Mouse (Mus musculus) layer of hippocampus, postnatal 36 days (tissue): ENCODE measurements at regions not wholly inside any gene's neighbourhood (a gene's known extent, or its start where the extent isn't known, plus 50 kb on each side); places are given as distances from the start of the nearest gene placed in this dataset.

ENCODE experiments used
- DNase-seq, 2 experiments: peaks; one replicate each; pipeline ENCODE4 v3.0.0; 2022
- microRNA-seq, 2 experiments: library from miRNA; unstranded; fragments of <30 nt; microRNA quantifications; one replicate each; pipeline ENCODE4 v1.2.0; 2021

DNA sequence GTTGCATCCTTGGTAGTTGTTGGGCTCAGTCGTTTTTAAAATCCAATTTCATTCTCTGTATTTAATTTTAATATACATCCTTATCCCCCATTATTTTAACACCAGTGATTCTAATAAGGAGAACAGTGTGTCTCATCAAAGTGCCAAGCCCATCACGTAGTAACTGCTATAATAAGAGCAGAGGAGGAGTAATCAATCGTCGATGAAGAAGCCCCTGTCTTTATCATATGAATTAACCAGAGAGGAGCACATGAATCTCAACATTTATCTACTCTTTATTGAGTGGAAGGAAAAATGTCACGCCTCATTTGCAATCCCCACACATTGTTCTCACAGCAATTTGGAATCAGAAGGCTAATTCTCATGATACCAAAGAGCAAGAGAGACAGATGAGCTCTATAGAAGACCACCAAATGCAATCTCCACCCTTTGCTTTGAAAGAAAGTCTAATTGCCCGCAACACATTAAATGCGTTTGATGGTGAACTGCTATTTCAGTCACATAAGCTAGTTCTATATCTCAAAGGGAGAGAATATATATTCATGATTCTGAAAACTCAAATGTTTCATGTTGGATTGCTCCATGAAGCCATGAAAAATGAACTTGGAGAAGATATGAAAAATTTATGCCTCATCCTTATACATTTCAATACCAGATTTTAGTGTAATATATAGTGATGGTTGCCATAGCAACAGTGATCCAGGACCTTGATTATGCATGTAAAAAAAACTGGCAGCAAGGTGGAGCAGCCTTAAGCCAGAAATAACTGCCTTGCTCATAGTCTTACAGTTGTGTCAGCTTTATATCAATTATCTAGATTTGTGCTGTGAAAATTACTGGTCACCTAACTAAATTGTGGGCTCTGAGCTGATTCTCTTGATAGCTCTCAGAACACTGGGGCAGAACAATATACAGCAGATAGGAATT, 244.2 kb downstream of the Tmsb4x start:
- no peak for DNase-seq

DNA sequence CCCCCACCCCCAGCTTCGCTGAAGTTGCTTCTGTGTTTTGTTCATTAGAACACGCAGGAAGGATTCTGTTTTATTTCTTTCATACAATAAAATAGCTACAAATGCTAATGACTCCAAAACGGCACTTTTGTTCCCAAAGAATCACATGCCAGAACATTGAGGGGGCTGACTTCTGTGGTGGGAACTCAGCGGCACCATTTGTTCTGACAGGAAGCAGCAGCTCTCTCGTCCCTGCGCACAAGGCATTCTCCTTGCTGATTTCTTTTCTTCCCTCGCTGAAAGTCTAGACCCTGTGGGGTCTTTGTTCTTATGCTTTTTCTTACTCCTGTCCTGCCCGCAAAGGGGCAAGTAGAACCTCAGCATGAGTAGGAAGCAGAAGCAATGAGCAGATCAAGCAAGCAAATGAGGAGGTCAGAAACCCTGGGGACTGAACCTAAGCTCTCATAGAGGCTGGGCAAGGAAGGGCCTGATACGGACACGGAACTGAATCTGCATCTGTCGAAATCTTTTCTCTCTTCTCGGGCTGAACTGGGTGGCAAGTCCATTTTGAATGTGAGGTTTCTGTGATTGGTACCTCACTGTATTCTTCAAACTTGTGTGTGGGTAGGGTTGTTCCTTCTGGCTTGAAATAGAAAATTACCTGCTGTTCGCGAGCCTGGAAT, 256.5 kb downstream of the Tmsb4x start:
- DNase-seq, result peak; percentile 41 to 43

DNA sequence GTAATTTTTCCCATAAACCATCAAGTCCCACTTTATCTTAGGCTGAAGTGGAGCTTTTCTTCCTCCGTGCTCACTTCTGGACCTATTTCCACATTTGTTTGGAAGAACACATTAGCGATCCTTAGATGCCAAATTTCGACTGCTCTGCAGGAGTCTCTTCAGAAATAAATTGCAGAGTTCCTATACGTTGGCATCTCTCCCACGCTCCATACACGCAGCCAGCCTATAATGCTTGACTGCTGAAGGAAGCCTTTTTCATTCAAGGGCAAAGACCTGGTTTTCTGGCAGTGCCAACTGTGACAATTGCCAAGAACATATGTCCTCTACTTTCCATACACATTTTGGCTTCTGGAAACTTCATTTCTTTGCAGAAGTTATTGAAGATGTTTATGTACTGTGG, 258.1 kb downstream of the Tmsb4x start:
- DNase-seq, result no peak

DNA sequence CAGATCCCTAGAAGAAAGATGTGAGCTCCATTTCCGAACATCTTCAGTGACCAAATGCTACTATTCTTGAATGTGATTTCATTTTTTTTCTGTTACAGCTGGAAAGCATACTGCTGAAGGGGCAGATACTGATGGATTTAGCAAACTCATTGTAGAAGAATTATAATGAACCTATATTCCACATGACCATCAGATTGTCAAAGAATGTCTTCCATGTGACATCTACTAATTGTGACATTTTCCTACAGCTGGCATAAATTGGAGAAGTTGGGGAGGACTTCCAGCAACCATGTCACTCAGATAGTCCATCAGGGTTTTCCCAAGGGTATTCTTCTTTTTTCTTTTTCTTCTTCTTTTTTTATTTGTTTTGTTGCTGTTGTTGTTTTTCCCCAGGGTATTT, 263.2 kb downstream of the Tmsb4x start:
- DNase-seq, result no peak

DNA sequence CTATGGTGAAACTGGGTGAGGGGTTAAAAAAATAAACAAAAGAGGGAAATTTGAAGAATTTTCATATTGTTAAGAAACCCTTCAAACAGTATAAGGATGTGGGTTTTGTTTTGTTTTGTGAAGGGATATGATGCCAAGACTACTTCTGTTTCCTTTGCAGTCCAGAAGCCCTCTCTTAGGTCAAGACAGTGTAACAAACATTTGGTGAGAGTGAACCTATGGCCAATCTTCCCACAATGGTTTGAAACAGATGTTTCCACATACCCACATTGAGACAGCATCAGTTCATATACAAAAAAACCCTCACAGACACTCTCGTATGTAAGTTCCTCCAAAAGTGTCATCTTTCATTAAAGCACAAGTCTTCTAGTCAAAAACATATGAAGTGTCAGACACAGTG, 263.6 kb downstream of the Tmsb4x start:
- DNase-seq, result no peak

DNA sequence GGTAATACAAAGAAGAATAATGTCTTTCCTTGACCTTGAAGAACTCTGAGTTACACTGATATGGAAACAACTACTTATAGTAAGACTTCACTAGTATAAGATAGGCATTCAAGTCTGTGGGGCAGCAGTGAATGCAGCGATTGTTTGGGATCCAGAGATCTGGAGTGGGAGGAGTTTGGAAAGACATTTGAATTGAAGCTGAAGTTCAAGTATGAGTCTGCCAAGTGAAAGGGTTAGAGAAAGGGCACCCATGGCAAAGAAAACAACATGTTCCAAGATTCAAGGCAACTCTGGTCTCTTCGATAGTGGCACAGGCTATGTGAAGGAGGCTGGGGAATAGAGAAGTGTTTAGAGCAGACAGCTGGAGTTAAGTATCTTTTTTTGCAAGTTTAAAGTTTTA, 275.3 kb downstream of the Tmsb4x start:
- DNase-seq, result no peak

DNA sequence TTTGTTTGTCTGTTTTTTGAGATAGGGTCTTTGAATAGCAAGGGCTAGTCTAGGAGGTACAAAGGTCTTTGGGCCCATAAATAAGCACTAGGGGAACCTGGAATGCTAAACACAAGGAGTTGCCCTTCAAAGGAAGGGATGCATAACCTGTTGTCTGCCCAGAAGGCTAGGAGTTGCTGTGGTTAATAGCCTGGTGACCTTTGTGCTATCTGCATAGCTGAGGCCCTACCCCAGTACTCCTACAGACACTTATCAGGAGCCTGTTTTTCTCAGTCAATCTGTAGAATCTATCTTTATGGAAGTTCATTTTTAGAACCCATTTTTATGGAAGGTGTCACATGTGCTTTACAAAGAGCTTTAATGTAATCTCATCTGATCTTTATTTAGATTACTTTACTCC, 276.6 kb downstream of the Tmsb4x start:
- DNase-seq, result no peak

DNA sequence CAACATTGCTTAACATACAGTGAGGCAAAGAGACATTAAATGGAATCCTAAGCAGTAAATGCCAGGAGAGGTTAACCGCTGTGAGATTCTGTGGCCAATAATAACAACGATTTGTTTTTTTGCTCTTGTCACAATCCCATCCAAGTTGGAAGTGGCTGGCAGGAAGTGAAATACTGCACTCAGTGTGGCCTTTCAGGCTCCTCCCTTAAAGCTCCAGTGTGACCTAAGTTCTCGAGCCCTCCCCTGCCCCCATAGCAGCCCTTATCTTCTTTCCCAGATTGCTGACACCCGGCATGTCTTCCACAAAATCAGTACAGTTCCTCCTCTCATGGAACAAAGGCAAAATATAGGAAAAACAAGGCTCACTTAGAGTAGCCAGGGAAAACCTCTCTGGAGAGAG, 278.1 kb downstream of the Tmsb4x start:
- DNase-seq, result no peak

DNA sequence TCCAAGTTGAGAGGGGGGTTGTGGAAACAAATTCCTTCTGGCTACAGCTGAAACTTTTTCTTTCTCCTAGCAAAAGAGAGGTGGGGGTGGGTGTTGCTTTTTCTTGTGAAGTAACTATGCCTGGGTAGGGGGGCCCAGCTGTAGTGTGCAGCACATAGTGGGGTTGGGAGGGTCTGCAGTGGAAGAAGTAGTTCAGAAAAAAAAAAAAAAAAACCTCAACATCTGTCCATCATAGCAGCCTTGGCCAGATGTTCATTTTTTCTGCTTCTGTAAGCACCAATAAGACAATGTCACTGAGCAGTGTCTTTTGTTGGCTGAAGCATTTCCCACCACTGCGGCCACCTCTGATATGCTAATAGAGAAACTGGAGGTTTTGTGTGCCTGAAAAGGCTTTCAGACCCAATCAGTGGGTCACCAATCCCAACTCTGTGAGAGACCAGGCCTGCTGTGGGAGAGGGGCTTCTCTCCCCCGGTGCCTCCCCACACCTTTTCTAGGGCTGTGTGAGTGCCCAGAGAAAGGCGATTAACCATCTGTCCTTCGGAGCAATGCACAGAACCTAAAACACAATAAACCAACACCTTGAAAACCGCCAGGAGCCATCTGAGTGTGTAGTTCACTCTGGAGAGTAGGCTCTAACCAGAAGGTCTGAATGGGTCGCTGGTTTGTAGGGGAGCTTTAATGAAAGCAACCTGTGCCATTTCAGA, 279.2 kb downstream of the Tmsb4x start:
- no peak for DNase-seq

DNA sequence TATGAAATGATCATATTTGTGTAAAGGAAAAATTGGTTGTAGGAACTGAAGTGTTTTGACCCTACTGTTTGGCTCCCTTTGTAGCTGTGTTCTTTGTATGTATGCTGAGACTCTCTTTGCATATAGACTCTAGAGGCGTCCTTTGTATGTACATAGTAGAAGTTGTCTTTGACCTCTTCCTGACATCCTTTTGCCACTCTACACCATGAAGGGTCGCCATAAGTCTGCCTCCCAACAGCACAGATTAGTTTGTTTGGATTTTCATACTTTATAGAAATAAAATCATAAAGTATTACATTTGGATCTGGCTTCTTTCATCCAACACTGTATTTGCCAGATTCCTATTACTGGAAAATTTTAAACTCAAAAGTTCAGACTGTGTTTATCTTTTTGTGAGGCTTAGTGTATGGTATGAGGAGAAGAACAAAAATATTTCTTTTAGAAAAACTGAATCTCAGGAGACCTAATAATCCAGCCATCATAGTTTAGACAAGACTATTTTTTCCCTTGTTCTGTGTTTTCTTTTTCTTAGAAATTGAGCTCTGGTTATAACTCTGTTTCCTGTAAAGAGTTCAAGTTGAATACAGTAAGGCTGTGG, 293.7 kb downstream of the Tmsb4x start:
- no peak for DNase-seq

DNA sequence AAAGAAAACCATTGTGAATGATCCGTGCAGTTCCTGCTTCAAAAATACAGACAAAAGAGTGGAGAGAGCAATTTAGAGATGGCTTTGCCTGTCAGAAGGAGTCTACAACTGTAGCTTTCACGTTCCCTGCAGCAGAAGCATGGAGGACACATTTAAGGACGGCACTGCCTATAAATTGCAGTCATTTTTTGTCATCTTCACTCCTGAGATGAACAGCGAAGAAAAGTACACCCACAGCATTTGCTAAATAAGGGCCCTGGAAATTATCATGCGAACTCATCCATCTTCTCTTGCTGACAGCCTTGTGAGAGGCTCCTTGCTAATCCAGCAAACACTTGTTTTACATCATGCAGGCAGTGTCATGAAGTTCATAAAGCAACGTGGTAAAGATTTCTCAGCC, 302.5 kb downstream of the Tmsb4x start:
- DNase-seq, result no peak

DNA sequence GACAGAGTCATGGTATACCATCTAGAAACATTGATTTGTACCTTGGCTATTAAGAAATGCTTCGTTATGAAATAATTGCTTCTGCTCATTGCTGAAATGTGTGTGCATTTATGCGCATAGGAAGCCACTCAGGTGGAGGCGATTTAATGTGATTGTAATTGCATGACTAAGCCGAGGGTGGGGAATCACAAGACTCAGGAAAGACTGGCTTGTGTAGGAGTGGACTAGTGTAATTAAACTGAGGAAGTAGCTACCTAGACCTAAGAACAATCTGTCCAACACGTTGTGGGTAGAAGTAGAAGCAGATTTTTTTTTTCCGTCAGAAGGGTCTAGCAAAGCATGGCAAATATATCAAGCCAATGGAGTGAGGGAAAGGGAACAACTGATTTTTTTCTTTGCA, 308.4 kb downstream of the Tmsb4x start:
- DNase-seq, result no peak

DNA sequence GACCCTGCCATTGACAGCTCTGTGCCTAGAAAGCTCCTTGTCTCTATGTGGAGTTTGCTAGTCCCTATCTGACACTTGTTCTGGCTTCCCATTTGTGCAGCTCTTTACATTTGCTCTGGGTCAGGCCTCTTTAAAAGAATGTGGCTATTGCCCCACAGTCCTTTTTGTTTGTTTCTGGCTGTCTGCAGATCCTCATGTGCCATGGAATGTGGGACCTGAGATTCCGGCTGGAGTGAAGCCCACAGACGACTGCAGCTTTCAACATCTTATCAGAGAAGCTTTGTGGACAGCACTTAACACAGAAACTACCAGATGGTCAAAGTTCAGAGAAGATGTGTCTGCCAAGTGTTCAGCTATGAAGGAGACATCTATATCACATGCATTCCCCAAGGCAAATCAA, 309.7 kb upstream of the Egfl6 start:
- no peak for DNase-seq

DNA sequence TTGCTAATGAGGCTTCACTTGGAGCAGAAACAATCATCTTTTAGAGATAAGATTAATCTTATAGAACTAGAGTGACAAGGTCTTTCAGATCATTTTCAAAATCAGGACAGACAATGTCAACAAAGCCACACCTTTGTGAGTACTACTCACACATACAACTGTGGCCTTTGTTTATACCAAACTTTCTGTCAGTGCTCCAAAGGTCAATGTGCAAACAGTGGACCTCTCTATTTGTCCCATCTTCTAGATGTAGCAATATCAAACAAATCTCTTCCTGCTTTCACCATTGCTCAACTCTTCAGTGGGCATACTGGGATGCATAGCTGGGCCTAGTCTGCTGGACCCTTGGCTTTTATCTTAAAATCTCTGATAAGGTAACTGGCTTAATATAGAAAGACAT, 300.9 kb upstream of the Egfl6 start:
- DNase-seq, result no peak

DNA sequence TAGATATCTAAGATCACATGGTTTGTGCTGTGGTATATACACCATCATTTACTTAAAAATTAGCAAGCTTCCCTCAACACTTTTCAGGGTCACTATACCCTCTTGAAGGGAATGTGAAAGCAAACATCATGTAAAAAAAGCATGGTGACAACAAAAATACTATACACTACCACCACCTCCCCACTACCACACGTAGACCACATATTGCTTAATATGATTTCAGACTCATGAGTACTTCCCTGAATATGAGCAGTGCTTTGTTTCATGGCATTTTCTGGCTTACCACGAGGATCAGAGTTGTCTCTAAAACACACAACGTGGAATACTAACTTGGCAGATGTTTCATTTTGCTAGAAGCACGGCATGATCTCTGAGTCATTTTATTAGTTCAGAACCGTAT, 284.0 kb upstream of the Egfl6 start:
- no peak for DNase-seq

DNA sequence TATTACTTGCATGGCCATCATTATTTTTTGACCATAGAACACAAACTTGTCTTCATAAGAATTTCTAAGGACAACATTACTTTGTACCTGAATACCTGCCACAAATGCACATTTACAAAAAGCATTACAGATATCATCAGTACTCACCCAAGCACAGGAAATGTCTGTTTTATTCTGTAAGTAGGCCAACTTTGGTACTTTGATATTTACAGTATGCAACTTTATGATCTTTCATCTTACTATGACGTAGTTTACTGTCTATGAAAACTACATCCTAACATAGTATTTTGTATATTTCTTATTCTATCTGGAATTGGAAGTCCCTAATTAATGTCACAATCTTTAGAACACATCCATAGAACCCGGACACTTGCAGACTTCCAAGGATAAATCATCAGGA, 282.2 kb upstream of the Egfl6 start:
- no peak for DNase-seq

Small RNA genes in the stretch of these regions (microRNA-seq; reads per million reads assigned to microRNA genes)
- gene Gm22368 (0 reads per million in 2 experiments), gene Gm44376 (0 reads per million in 2 experiments)
